Mouse (Mus musculus): ENCODE data around the gene Zfp646. TPM values are rescaled to one million over a fixed set of nuclear protein-coding genes. Genes with fewer than 3 reads are reported as not detected.

Zfp646 gene
- total RNA-seq, 2 experiments from 2014 or later: 24.0 to 27.1 TPM

Other genes with a start within 250 kb of the Zfp646 start
- gene Bcl7c, start 167.3 kb upstream of the Zfp646 start, total RNA-seq (2021): 100 to 1,000 TPM; 112 to 132 TPM
- 10 to 100 TPM in 1 of 2 experiments, 1 to 10 TPM in 1; 7.0 to 10.0 TPM for gene Ctf1, start 163.5 kb upstream of the Zfp646 start, total RNA-seq (2021)
- gene Ctf2, start 144.1 kb upstream of the Zfp646 start, total RNA-seq (2021): not detected
- gene Fbxl19, start 131.7 kb upstream of the Zfp646 start, total RNA-seq (2021): 1 to 10 TPM; 8.6 to 8.8 TPM
- gene Orai3, start 106.4 kb upstream of the Zfp646 start, total RNA-seq (2021): 10 to 100 TPM; 12.3 to 13.9 TPM
- 10 to 100 TPM; 30.3 to 32.4 TPM for gene Setd1a, start 99.6 kb upstream of the Zfp646 start, total RNA-seq (2021)
- 1 to 10 TPM; 2.8 to 4.0 TPM for gene Gm49388, start 90.6 kb upstream of the Zfp646 start, total RNA-seq (2021)
- gene Hsd3b7, start 75.6 kb upstream of the Zfp646 start, total RNA-seq (2021): 10 to 100 TPM; 13.0 to 13.3 TPM
- gene Stx4a, start 51.9 kb upstream of the Zfp646 start, total RNA-seq (2021): 10 to 100 TPM; 82.8 to 84.9 TPM
- gene Stx1b, start 51.7 kb upstream of the Zfp646 start, total RNA-seq (2021): 1 to 10 TPM; 4.7 to 6.3 TPM
- 10 to 100 TPM in 1 of 2 experiments, 1 to 10 TPM in 1; 8.8 to 10.1 TPM for gene Zfp668, start 607 bp downstream of the Zfp646 start, total RNA-seq (2021)
- gene Prss53, start 14.7 kb downstream of the Zfp646 start, total RNA-seq (2021): 1 to 10 TPM; 1.6 to 1.8 TPM
- gene Gm21974, start 19.2 kb downstream of the Zfp646 start, total RNA-seq (2021): not detected
- gene Vkorc1, start 19.4 kb downstream of the Zfp646 start, total RNA-seq (2021): 10 to 100 TPM; 62.4 to 71.8 TPM
- 10 to 100 TPM; 84.7 to 92.3 TPM for gene Bckdk, start 27.9 kb downstream of the Zfp646 start, total RNA-seq (2021)
- gene Kat8, start 36.3 kb downstream of the Zfp646 start, total RNA-seq (2021): 10 to 100 TPM; 18.5 to 23.2 TPM
- gene Prss8, start 53.9 kb downstream of the Zfp646 start, total RNA-seq (2021): not detected
- gene Prss36, start 70.5 kb downstream of the Zfp646 start, total RNA-seq (2021): 1 to 10 TPM; 7.6 to 8.9 TPM
- gene Fus, start 91.2 kb downstream of the Zfp646 start, total RNA-seq (2021): 100 to 1,000 TPM; 287 to 354 TPM
- gene Pycard, start 117.6 kb downstream of the Zfp646 start, total RNA-seq (2021): 10 to 100 TPM; 16.0 to 21.7 TPM
- gene Trim72, start 127.7 kb downstream of the Zfp646 start, total RNA-seq (2021): 100 to 1,000 TPM; 254 to 296 TPM
- gene Itgam, start 186.4 kb downstream of the Zfp646 start, total RNA-seq (2021): 1 to 10 TPM; 3.9 to 4.6 TPM
- not detected for gene Gm49368, start 186.5 kb downstream of the Zfp646 start, total RNA-seq (2021)

Measured in gastrocnemius, postnatal 4 days (tissue).